Mouse (Mus musculus) neural tube, embryonic 15.5 days (tissue): ENCODE results near the gene Trpv4. TPM values are rescaled to one million over a fixed set of nuclear protein-coding genes. Genes with fewer than 3 reads are reported as not detected.
A peak's percentile ranks its signal among the peaks of the same experiment; 100 is the strongest.

ENCODE experiments used
- ATAC-seq: fragments of 200-750 bp; cut with Nextera tagmentation; 2 replicates; pipeline ENCODE4 v1.8.0; 2017; ENCODE audit warnings: mild to moderate bottlenecking, moderate TSS enrichment, moderate library complexity; ENCODE audit not compliant: low FRiP score
- H3K27ac ChIP-seq: fragments of 300-500 bp; sonication (generic); replicated peaks from 2 replicates; pipeline ENCODE4 v1.5.1; 2015; ENCODE audit warnings: mild to moderate bottlenecking, inconsistent platforms
- H3K27me3 ChIP-seq: fragments of 300-500 bp; sonication (generic); replicated peaks from 2 replicates; pipeline ENCODE4 v1.6.1; 2015; ENCODE audit warnings: inconsistent platforms
- H3K36me3 ChIP-seq: fragments of 300-500 bp; sonication (generic); 2 replicates; pipeline ENCODE4 v1.6.1; 2015; ENCODE audit warnings: inconsistent platforms
- H3K4me1 ChIP-seq: fragments of 300-500 bp; sonication (generic); 2 replicates; pipeline ENCODE4 v1.6.1; 2015; ENCODE audit warnings: inconsistent platforms
- H3K4me2 ChIP-seq: fragments of 300-500 bp; sonication (generic); 2 replicates; pipeline ENCODE4 v1.6.1; 2015; ENCODE audit warnings: inconsistent platforms, mild to moderate bottlenecking, moderate library complexity
- H3K4me3 ChIP-seq: fragments of 300-500 bp; sonication (generic); replicated peaks from 2 replicates; pipeline ENCODE4 v1.5.1; 2015; ENCODE audit warnings: mild to moderate bottlenecking, inconsistent platforms
- H3K9ac ChIP-seq: fragments of 300-500 bp; sonication (generic); replicated peaks from 2 replicates; pipeline ENCODE4 v1.6.1; 2015; ENCODE audit warnings: mild to moderate bottlenecking, inconsistent platforms
- H3K9me3 ChIP-seq: fragments of 300-500 bp; sonication (generic); replicated peaks from 2 replicates; pipeline ENCODE4 v1.6.1; 2016; ENCODE audit warnings: inconsistent platforms
- WGBS: fragments of 180-500 bp; shearing (Covaris S2); methylation state at CpG from one replicate; pipeline ENCODE4 v1.1.7; 2015; ENCODE audit warnings: mixed read lengths; 5-methylcytosine and 5-hydroxymethylcytosine counted together
- polyA plus RNA-seq: library from polyadenylated mRNA; unstranded; fragments of >200 nt; fragmentation: Nextera tagmentation; extraction: Ambion mirVana; gene quantifications from 2 replicates; pipeline ENCODE4 v1.2.1, GENCODE M21; 2015

Trpv4 gene
- polyA plus RNA-seq, 1 experiment from 2014 or later: 1.4 TPM

GRCm38 (mm10) chr5:114664139-114664538, 5.9 kb upstream of the Trpv4 start:
- ATAC-seq: no peak
- no peak overlapping the region for H3K4me2 ChIP-seq
- no peak overlapping the region for H3K9ac ChIP-seq

GRCm38 (mm10) chr5:114661029-114661428, 2.8 kb upstream of the Trpv4 start:
- Histone ChIP-seq H3K27me3 (peaks cover 40% of the 10 kb centered on the region), H3K27ac (no peak overlapping the region), H3K4me2 (no peak overlapping the region), H3K36me3 (no peaks in the 10 kb centered on the region), H3K9me3 (no peaks in the 10 kb centered on the region), H3K9ac (no peak overlapping the region), H3K4me3 (no peak overlapping the region), H3K4me1 (peaks cover 14% of the 10 kb centered on the region)
- ATAC-seq: no peak
- WGBS: 76% methylated on average over 6 of the region's 6 CpGs

More at GRCm38 (mm10) chr5:114664139-114664538, 5.9 kb upstream of the Trpv4 start:
- Histone ChIP-seq H3K36me3 (peaks cover 3% of the 10 kb centered on the region; the same call in 1 of the 2 replicates), H3K9me3 (no peaks in the 10 kb centered on the region), H3K4me1 (peaks cover 10% of the 10 kb centered on the region), H3K27ac (no peak overlapping the region), H3K27me3 (peaks cover 9% of the 10 kb centered on the region), H3K4me3 (no peak overlapping the region)
- 81% methylated on average over 4 of the region's 4 CpGs for WGBS

GRCm38 (mm10) chr5:114657426-114657825, 795 bp downstream of the Trpv4 start:
- WGBS: 34% methylated on average over 10 of the region's 10 CpGs
- Histone ChIP-seq H3K27me3 (peaks cover 48% of the 10 kb centered on the region), H3K4me3 (peak overlapping the region; percentile 42; the same call in 1 of the 2 replicates), H3K9me3 (no peaks in the 10 kb centered on the region), H3K4me2 (peak overlapping the region; percentile 90), H3K4me1 (peaks cover 14% of the 10 kb centered on the region), H3K27ac (no peak overlapping the region), H3K36me3 (no peaks in the 10 kb centered on the region), H3K9ac (peak overlapping the region; percentile 46)
- ATAC-seq: no peak

GRCm38 (mm10) chr5:114656305-114656704, 1.9 kb downstream of the Trpv4 start:
- H3K27me3 ChIP-seq: peaks cover 48% of the 10 kb centered on the region
- no peak overlapping the region for H3K9ac ChIP-seq
- H3K9me3 ChIP-seq: no peaks in the 10 kb centered on the region
- no peak overlapping the region for H3K27ac ChIP-seq
- no peaks in the 10 kb centered on the region for H3K36me3 ChIP-seq
- H3K4me2 ChIP-seq: no peak overlapping the region
- no peak for ATAC-seq
- WGBS: 81% methylated on average over 7 of the region's 7 CpGs
- peaks cover 14% of the 10 kb centered on the region for H3K4me1 ChIP-seq
- H3K4me3 ChIP-seq: no peak overlapping the region

GRCm38 (mm10) chr5:114655721-114656120, 2.5 kb downstream of the Trpv4 start:
- 91% methylated on average over 5 of the region's 5 CpGs for WGBS

DNA sequence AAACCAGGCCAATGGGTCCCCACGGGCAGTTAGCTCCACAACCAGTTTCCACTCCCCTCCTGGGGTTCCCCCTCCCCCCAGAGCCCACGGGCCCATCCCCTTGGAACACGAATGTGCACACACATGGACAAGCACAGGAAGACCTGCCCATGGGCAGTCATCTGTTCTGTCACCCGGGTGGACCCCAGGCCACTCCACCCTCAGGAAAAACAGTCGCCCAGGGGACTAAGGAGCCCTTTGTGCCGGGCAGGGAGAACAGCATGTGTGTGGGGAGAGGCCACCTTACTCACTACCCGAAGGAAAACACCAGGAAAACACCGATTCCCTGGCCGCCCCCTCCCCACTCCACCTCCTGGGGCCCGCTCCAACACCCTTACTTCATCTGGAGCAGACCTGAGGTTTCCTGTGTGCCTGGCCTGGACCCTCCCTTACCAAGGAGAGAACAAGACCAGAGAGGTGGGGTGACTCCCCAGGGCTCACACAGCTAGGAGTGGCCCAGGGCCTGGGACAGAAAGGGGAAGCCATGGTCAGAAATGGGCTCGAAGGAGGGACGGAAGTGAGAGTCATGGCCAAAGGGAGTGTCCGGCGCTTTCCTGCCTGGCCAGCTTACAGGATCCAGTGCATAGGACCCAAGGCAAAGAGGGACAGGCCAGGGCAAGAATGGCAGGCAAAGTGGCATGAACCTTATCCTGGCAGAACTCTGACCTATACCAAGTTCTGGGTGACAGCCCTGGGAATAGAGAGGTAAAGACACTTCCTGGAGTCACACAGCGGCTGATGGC, 4.4 kb downstream of the Trpv4 start:
- H3K4me3 ChIP-seq: no peak overlapping the region
- H3K9ac ChIP-seq: no peak overlapping the region
- ATAC-seq: no peak
- H3K27ac ChIP-seq: no peak overlapping the region
- H3K4me1 ChIP-seq: peaks cover 17% of the 10 kb centered on the region
- H3K4me2 ChIP-seq: no peak overlapping the region
- no peaks in the 10 kb centered on the region for H3K36me3 ChIP-seq
- H3K9me3 ChIP-seq: no peaks in the 10 kb centered on the region
- 76% methylated on average over 13 of the region's 15 CpGs for WGBS
- peaks cover 39% of the 10 kb centered on the region for H3K27me3 ChIP-seq

More at GRCm38 (mm10) chr5:114655721-114656120, 2.5 kb downstream of the Trpv4 start:
- no peaks in the 10 kb centered on the region for H3K36me3 ChIP-seq
- H3K9ac ChIP-seq: no peak overlapping the region
- no peaks in the 10 kb centered on the region for H3K9me3 ChIP-seq
- no peak for ATAC-seq
- H3K4me3 ChIP-seq: no peak overlapping the region
- peaks cover 51% of the 10 kb centered on the region for H3K27me3 ChIP-seq
- H3K4me2 ChIP-seq: no peak overlapping the region
- H3K27ac ChIP-seq: no peak overlapping the region
- peaks cover 17% of the 10 kb centered on the region for H3K4me1 ChIP-seq

DNA sequence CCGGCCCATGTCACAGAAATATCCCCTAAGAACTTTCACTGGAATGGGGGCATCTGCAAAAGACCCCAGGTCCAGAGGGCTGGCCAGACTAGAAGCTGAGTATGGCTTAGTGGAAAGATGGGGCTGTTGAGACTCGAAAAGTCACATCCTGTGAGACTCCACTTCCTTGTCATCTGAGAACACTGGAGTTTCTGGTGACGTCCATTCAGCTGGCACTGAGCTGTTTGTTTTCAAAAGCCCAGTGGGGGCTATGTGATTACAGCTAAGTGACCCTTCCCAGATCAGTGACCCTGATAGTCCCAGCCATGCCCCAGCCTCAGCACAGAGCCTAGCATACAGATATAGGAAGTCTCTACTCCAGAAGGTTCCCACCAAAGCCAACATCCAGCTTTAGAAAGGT, 6.8 kb downstream of the Trpv4 start:
- no peaks in the 10 kb centered on the region for H3K36me3 ChIP-seq

GRCm38 (mm10) chr5:114651002-114651401, 7.2 kb downstream of the Trpv4 start:
- Histone ChIP-seq H3K36me3 (no peaks in the 10 kb centered on the region), H3K4me2 (no peak overlapping the region), H3K27me3 (peaks cover 13% of the 10 kb centered on the region), H3K4me3 (no peak overlapping the region), H3K9me3 (no peaks in the 10 kb centered on the region), H3K27ac (no peak overlapping the region), H3K9ac (no peak overlapping the region), H3K4me1 (peaks cover 19% of the 10 kb centered on the region)
- WGBS: 51% methylated on average over 14 of the region's 14 CpGs
- no peak for ATAC-seq

More for the DNA sequence above, 6.8 kb downstream of the Trpv4 start:
- Histone ChIP-seq H3K4me3 (no peak overlapping the region), H3K27ac (no peak overlapping the region), H3K4me2 (no peak overlapping the region), H3K9ac (no peak overlapping the region), H3K9me3 (no peaks in the 10 kb centered on the region), H3K4me1 (peaks cover 19% of the 10 kb centered on the region), H3K27me3 (peaks cover 15% of the 10 kb centered on the region)
- ATAC-seq: no peak
- WGBS: 36% methylated on average over 3 of the region's 3 CpGs

DNA sequence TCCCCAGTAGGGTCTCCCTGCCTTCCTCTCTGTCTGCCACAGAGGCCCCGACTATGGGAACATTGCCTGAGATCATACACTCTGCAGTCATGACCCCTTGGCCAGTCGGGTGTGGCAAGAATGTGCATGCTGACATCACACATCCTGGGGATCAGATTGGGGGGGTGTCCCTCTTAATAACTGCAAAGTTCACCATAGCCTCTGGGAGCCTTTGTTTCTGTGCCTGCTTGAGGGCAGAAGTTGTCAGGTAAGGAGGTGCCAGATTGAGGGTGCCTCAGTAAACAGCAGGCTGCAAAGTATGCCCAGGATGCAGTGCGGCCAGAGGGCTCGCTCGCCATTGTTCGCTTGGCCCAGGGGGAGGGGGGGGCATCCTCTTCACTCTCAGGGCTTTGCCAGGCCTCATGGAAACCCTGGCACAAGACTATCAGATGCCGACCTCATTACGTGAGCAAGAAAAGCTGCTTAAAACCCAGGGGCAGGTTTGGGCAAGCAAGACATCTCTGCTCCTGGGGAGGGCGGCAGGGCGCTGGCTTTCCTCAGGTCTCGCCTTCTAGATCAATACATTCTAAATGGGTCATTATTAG, 9.4 kb downstream of the Trpv4 start:
- Histone ChIP-seq H3K9ac (no peak overlapping the region), H3K4me1 (peaks cover 19% of the 10 kb centered on the region), H3K36me3 (no peaks in the 10 kb centered on the region), H3K4me3 (no peak overlapping the region), H3K27ac (no peak overlapping the region), H3K9me3 (no peaks in the 10 kb centered on the region), H3K4me2 (no peak overlapping the region), H3K27me3 (peaks cover 5% of the 10 kb centered on the region; the same call in 1 of the 2 replicates)
- no peak for ATAC-seq
- 81% methylated on average over 11 of the region's 11 CpGs for WGBS

DNA sequence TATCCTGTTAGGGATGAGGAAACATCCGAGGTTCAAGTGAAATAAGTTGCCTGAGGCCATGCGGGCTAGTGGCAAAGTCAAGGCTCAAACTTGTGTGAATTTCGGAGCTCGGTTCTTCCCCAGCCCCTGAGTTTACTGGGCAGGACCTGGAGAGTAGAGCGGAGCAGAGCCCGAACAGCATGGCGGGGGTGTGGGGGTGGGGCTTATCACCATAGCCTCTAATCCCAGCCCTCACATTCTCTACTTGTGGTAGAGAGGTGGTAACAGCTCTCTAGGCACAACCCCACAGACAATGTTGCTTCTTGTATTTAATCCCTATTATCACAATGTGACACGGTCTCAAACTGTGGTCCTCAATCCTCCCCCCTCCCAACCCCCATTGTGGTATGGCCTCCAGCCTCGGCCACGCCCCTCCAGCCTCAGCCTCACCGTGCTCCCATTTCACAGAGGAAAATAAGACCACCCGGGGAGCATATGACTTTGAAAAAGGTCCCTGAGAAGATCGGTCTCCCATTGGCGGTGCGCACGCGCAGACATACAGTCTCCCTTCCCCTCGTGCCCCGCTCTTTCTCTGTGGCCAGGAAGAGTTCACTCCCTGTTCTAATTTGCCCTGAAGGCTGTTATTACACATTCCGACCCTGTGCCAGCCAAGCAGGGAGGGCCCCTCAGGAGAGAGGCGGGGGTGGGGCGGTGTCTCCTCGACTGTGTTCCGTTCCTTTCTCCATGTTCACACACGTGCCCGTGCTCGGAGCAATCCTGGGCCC, 10.8 kb downstream of the Trpv4 start:
- peaks cover 5% of the 10 kb centered on the region; the same call in 1 of the 2 replicates for H3K27me3 ChIP-seq
- 4% methylated on average over 27 of the region's 27 CpGs for WGBS
- H3K9ac ChIP-seq: peak overlapping the region; percentile 40; the same call in 1 of the 2 replicates
- H3K4me3 ChIP-seq: peak overlapping the region; percentile 33
- H3K27ac ChIP-seq: peak overlapping the region; percentile 6; the same call in 1 of the 2 replicates
- no peaks in the 10 kb centered on the region for H3K36me3 ChIP-seq
- no peaks in the 10 kb centered on the region for H3K9me3 ChIP-seq
- peak overlapping the region; percentile 61 for H3K4me2 ChIP-seq
- H3K4me1 ChIP-seq: peaks cover 19% of the 10 kb centered on the region
- ATAC-seq: peak; percentile 65

GRCm38 (mm10) chr5:114645916-114646315, 12.3 kb downstream of the Trpv4 start:
- H3K9ac ChIP-seq: no peak overlapping the region
- H3K4me3 ChIP-seq: no peak overlapping the region
- H3K27me3 ChIP-seq: peaks cover 2% of the 10 kb centered on the region; the same call in 1 of the 2 replicates
- no peak for ATAC-seq
- no peak overlapping the region for H3K4me2 ChIP-seq
- no peaks in the 10 kb centered on the region for H3K9me3 ChIP-seq
- peaks cover 16% of the 10 kb centered on the region for H3K4me1 ChIP-seq
- WGBS: 85% methylated on average over 5 of the region's 5 CpGs
- no peak overlapping the region for H3K27ac ChIP-seq
- no peaks in the 10 kb centered on the region for H3K36me3 ChIP-seq
